Mouse (Mus musculus) intestine, embryonic 14.5 days (tissue): ENCODE results near the gene Bst1. TPM values are rescaled to one million over a fixed set of nuclear protein-coding genes. Genes with fewer than 3 reads are reported as not detected.

Experiments used
- ATAC-seq: fragments of 200-750 bp; cut with Nextera tagmentation; replicated peaks from 2 replicates; pipeline ENCODE4 v1.8.0; 2017; ENCODE audit warnings: low read depth, moderate number of reproducible peaks, moderate TSS enrichment, moderate library complexity; ENCODE audit not compliant: low FRiP score, low TSS enrichment
- DNase-seq: peaks from one replicate; pipeline ENCODE4 v3.0.0-alpha.2; 2018; ENCODE audit warnings: low spot score
- H3K27ac ChIP-seq: fragments of 300-500 bp; sonication (generic); 2 replicates; pipeline ENCODE4 v1.5.1; 2014; ENCODE audit warnings: low read depth, mild to moderate bottlenecking, control low read depth
- H3K27me3 ChIP-seq: fragments of 300-500 bp; sonication (generic); replicated peaks from 2 replicates; pipeline ENCODE4 v1.6.1; 2014; ENCODE audit warnings: low read length, control low read depth; ENCODE audit not compliant: control insufficient read depth, insufficient read depth
- H3K36me3 ChIP-seq: fragments of 300-500 bp; sonication (generic); 2 replicates; pipeline ENCODE4 v1.6.1; 2014; ENCODE audit warnings: low read length, control low read depth; ENCODE audit not compliant: control insufficient read depth, insufficient read depth
- H3K4me1 ChIP-seq: fragments of 300-500 bp; sonication (generic); replicated peaks from 2 replicates; pipeline ENCODE4 v1.6.1; 2014; ENCODE audit warnings: low read length, control low read depth, mixed read lengths; ENCODE audit not compliant: control insufficient read depth, insufficient read depth
- H3K4me2 ChIP-seq: fragments of 300-500 bp; sonication (generic); 2 replicates; pipeline ENCODE4 v1.6.1; 2014; ENCODE audit warnings: low read length
- H3K4me3 ChIP-seq: fragments of 300-500 bp; sonication (generic); 2 replicates; pipeline ENCODE4 v1.5.1; 2014; ENCODE audit warnings: low read depth, low read length, control low read depth, mixed read lengths
- H3K9ac ChIP-seq: fragments of 300-500 bp; sonication (generic); 2 replicates; pipeline ENCODE4 v1.6.1; 2014; ENCODE audit warnings: mild to moderate bottlenecking, low read length
- H3K9me3 ChIP-seq: fragments of 300-500 bp; sonication (generic); 2 replicates; pipeline ENCODE4 v1.6.1; 2016; ENCODE audit warnings: low read length, control low read depth; ENCODE audit not compliant: control insufficient read depth
- WGBS: fragments of 180-500 bp; shearing (Covaris S2); extraction: QIAGEN DNeasy Blood & Tissue Kit; methylation state at CpG from one replicate; pipeline ENCODE4 v1.1.7; 2014; 5-methylcytosine and 5-hydroxymethylcytosine counted together
- polyA plus RNA-seq: library from polyadenylated mRNA; unstranded; fragments of >200 nt; fragmentation: Nextera tagmentation; extraction: Ambion mirVana; gene quantifications from 2 replicates; pipeline ENCODE4 v1.2.1, GENCODE M21; 2014

Gene Bst1
- polyA plus RNA-seq, 1 experiment from 2014 or later: 0.38 TPM

DNA sequence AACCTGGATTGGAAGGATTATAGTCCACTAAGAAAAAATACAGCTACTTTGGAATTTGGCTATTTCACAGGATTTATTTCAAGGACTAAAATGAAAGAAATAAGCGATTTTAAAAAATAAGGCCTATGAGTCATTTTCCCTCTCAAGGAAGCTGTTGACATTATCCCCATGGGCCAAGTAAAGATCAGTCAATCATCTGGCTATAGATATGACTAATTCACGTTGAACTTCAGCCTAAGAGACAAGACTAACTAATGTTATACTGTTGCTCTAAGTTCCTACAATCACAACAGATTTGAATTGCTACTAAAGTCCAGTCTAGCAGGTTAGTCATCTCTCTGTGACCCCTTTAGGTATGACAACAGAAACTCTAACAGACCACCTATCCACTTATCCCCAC lies 34.7 kb upstream of the Bst1 start:
- H3K36me3 ChIP-seq: no peaks in the 10 kb centered on the region
- DNase-seq (no peak), ATAC-seq (no peak)
- peaks cover 11% of the 10 kb centered on the region for H3K4me1 ChIP-seq
- H3K9me3 ChIP-seq: no peaks in the 10 kb centered on the region
- no peak overlapping the region for H3K4me2 ChIP-seq
- H3K4me3 ChIP-seq: no peak overlapping the region
- H3K27me3 ChIP-seq: no peaks in the 10 kb centered on the region
- H3K27ac ChIP-seq: no peak overlapping the region
- H3K9ac ChIP-seq: no peak overlapping the region
- 71% methylated on average over 2 of the region's 2 CpGs for WGBS

GRCm38 (mm10) chr5:43786607-43787006 lies 32.1 kb upstream of the Bst1 start:
- DNase-seq (no peak), ATAC-seq (no peak)
- Histone ChIP-seq H3K4me3 (no peak overlapping the region), H3K27me3 (no peaks in the 10 kb centered on the region), H3K9me3 (no peaks in the 10 kb centered on the region), H3K9ac (no peak overlapping the region), H3K4me2 (no peak overlapping the region), H3K27ac (no peak overlapping the region), H3K4me1 (no peaks in the 10 kb centered on the region; the same call in 1 of the 2 replicates), H3K36me3 (no peaks in the 10 kb centered on the region)
- WGBS: 92% methylated on average over 4 of the region's 4 CpGs

GRCm38 (mm10) chr5:43787976-43788752 lies 30.5 kb upstream of the Bst1 start:
- Histone ChIP-seq H3K27me3 (no peaks in the 10 kb centered on the region), H3K27ac (no peak overlapping the region), H3K4me1 (no peaks in the 10 kb centered on the region), H3K9me3 (no peaks in the 10 kb centered on the region), H3K4me2 (no peak overlapping the region), H3K9ac (no peak overlapping the region), H3K36me3 (no peaks in the 10 kb centered on the region), H3K4me3 (no peak overlapping the region)
- ATAC-seq: no peak
- WGBS: 63% methylated on average over 9 of the region's 9 CpGs
- no peak for DNase-seq

DNA sequence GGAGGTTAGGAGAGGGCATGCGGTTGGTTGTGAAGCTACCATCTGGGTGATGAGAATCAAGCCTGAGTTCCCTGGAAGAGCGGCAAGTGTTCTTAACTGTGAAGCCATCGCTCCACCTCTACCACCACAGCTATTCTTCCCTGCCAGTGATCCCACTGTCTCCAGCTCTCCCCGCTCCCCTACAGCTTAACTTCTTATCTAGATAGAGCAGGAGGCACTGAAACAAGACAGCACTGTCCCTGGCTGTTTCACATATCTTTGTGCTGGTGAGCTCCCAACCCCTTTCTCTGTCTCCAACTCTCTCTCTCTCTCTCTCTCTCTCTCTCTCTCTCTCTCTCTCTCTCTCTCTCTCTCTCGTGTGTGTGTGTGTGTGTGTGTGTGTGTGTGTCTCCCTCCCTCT lies 26.3 kb upstream of the Bst1 start:
- H3K4me2 ChIP-seq: no peak overlapping the region
- H3K27ac ChIP-seq: no peak overlapping the region
- H3K9me3 ChIP-seq: no peaks in the 10 kb centered on the region
- H3K36me3 ChIP-seq: no peaks in the 10 kb centered on the region
- H3K27me3 ChIP-seq: no peaks in the 10 kb centered on the region
- no peak for ATAC-seq
- 80% methylated on average over 5 of the region's 5 CpGs for WGBS
- H3K9ac ChIP-seq: no peak overlapping the region
- H3K4me1 ChIP-seq: no peaks in the 10 kb centered on the region
- no peak for DNase-seq
- no peak overlapping the region for H3K4me3 ChIP-seq

GRCm38 (mm10) chr5:43799530-43799929 lies 19.2 kb upstream of the Bst1 start:
- H3K4me3 ChIP-seq: no peak overlapping the region
- H3K27ac ChIP-seq: no peak overlapping the region
- no peaks in the 10 kb centered on the region for H3K4me1 ChIP-seq
- 82% methylated on average over 5 of the region's 5 CpGs for WGBS
- no peaks in the 10 kb centered on the region for H3K9me3 ChIP-seq
- H3K27me3 ChIP-seq: no peaks in the 10 kb centered on the region
- ATAC-seq (no peak), DNase-seq (no peak)
- no peaks in the 10 kb centered on the region for H3K36me3 ChIP-seq
- no peak overlapping the region for H3K9ac ChIP-seq
- H3K4me2 ChIP-seq: no peak overlapping the region

DNA sequence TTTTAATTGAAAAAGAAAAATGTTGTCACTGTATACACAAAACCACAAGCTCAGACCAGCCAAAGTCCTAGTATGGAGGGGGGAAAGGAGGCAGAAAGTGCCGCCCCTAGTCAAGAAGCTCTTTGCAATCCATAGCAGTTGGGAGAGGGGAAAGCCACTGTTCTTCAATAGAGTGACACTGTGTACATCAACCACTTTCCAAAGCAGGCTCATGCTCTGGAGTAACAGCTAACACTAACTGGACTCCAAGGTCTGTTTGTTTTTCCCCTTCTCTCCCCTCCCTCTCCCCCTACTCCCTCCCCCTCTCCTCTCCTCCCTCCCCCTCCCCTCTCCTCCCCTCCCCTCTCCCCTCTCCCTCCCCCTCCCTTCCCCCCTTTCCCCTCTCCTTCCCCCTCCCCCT lies 18.0 kb upstream of the Bst1 start:
- WGBS: 70% methylated on average over 1 of the region's 1 CpGs
- Histone ChIP-seq H3K4me1 (no peaks in the 10 kb centered on the region), H3K4me2 (no peak overlapping the region), H3K27me3 (no peaks in the 10 kb centered on the region), H3K9ac (no peak overlapping the region), H3K27ac (no peak overlapping the region), H3K36me3 (no peaks in the 10 kb centered on the region), H3K9me3 (no peaks in the 10 kb centered on the region), H3K4me3 (no peak overlapping the region)
- no peak for ATAC-seq
- no peak for DNase-seq

- H3K36me3 ChIP-seq: no peaks in the 10 kb centered on the region
- H3K9ac ChIP-seq: no peak overlapping the region
- no peaks in the 10 kb centered on the region for H3K9me3 ChIP-seq
- no peaks in the 10 kb centered on the region for H3K27me3 ChIP-seq
- H3K27ac ChIP-seq: no peak overlapping the region
- H3K4me3 ChIP-seq: no peak overlapping the region
- H3K4me2 ChIP-seq: no peak overlapping the region
- ATAC-seq (no peak), DNase-seq (no peak)
- no peaks in the 10 kb centered on the region for H3K4me1 ChIP-seq
These were observed 17.4 kb upstream of the Bst1 start for GRCm38 (mm10) chr5:43801253-43801652.

DNA sequence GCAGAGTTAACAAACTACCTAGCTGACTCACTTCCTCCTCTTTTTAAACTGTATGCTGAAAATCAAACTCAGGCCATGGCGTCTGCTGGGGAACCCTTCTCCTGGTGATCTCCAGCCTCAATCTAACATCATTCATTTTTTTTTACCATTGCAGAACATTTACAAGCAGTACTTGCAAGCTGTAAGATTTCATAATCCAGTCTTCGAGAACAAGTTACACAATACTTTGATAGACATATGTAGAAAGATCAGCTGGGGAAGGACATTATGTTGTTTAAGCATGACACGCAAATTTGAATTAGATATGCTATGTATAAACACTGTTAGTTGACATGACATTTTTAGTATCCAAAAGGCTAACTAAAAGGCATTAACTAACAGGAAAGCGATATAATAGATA lies 16.9 kb upstream of the Bst1 start:
- ATAC-seq (no peak), DNase-seq (no peak)
- H3K4me3 ChIP-seq: no peak overlapping the region
- no peaks in the 10 kb centered on the region for H3K4me1 ChIP-seq
- H3K4me2 ChIP-seq: no peak overlapping the region
- H3K9ac ChIP-seq: no peak overlapping the region
- no peaks in the 10 kb centered on the region for H3K9me3 ChIP-seq
- H3K27ac ChIP-seq: no peak overlapping the region
- H3K27me3 ChIP-seq: no peaks in the 10 kb centered on the region
- 85% methylated on average over 4 of the region's 4 CpGs for WGBS
- no peaks in the 10 kb centered on the region for H3K36me3 ChIP-seq

DNA sequence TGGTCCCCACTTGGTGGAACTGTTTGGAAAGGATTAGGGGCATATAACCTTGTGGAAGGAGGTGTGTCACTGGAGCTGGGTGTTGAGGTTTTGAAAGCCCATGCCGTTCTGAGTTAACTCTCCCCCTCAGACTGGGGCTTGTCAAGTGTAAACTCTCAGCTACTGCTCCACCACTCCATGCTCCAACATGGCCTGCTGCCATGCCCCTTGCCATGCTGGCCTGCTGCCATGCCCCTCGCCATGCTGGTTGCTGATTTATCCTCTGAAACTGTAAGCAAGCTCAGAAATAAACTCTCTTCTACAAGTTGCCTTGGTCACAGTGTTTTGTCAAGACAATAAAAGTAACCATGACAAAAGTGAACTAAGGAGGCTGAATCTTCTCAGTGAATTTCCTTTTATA lies 13.3 kb upstream of the Bst1 start:
- no peaks in the 10 kb centered on the region for H3K36me3 ChIP-seq
- ATAC-seq (no peak), DNase-seq (no peak)
- no peak overlapping the region for H3K9ac ChIP-seq
- no peak overlapping the region for H3K4me2 ChIP-seq
- WGBS: 78% methylated on average over 2 of the region's 2 CpGs
- no peak overlapping the region for H3K4me3 ChIP-seq
- H3K4me1 ChIP-seq: peaks cover 4% of the 10 kb centered on the region; the same call in 1 of the 2 replicates
- H3K27me3 ChIP-seq: no peaks in the 10 kb centered on the region
- no peak overlapping the region for H3K27ac ChIP-seq
- no peaks in the 10 kb centered on the region for H3K9me3 ChIP-seq
